Mouse (Mus musculus) testis, adult 10 weeks (tissue): Measurements from ENCODE around the gene Wdr6. TPM values are rescaled to one million over a fixed set of nuclear protein-coding genes. Genes with fewer than 3 reads are reported as not detected.

Experiments used
- polyA plus RNA-seq: library from polyadenylated mRNA; stranded (reverse); fragments of 350-450 nt; fragmentation: Illumina TruSeq; extraction: RNeasy Lipid Tissue Mini Kit (QIAGEN cat#74804); gene quantifications from one replicate; pipeline ENCODE4 v1.2.3, GENCODE M21; 2014; ENCODE audit warnings: low read depth, low replicate concordance

Gene Wdr6
- polyA plus RNA-seq, result 0.83 TPM

GRCm38 (mm10) chr9:108578545-108579343 is at the start of gene Wdr6:
TSS of gene Wdr6 (minus strand) at chr9:108578739.

GRCm38 (mm10) chr9:108596998-108597764 is 18.6 kb upstream of the Wdr6 start, which contains the start of gene P4htm:
TSS of gene P4htm (minus strand) at chr9:108597667.

DNA sequence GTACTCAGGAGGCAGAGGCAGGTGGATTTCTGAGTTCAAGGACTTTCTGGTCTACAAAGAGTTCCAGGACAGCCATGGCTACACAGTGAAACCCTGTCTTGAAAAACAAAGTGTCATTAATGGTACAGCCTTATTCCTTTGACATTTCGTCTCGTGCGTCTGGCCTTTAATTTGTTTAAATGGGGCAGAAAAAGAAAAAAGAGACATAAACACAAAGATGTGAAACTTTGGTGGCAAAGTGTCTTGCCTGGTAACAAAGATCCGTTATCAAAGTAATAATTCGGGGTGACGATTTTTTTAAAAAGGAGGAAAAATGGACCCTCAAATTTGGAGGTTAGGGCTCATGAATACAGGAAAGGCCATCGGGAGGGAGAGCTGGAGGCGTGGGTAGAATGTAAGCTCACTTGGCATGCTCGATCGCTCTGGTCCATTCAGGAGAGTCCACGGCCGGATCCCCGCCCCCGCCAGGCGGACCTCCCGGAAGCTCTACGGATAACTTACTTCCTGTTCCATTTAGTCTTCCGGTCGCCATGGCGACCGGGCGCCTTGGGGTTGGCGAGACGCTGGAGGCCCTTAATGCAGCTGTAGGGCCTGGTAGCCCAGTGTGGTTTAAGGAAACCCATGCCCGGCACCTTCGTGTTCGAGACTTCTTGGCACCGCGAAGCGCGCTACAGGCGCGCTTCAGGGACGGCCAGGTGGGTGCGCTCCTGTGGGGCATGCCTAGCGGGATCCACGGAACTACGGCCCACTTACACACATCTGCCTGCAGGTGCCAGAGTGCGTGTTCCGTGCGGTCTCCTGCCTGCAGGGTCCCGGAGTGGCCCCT is 8.9 kb downstream of the Wdr6 start, which contains the start of gene Dalrd3:
Dalrd3 (plus strand) TSS at position 506 of the 826 bp plus-strand sequence.

DNA sequence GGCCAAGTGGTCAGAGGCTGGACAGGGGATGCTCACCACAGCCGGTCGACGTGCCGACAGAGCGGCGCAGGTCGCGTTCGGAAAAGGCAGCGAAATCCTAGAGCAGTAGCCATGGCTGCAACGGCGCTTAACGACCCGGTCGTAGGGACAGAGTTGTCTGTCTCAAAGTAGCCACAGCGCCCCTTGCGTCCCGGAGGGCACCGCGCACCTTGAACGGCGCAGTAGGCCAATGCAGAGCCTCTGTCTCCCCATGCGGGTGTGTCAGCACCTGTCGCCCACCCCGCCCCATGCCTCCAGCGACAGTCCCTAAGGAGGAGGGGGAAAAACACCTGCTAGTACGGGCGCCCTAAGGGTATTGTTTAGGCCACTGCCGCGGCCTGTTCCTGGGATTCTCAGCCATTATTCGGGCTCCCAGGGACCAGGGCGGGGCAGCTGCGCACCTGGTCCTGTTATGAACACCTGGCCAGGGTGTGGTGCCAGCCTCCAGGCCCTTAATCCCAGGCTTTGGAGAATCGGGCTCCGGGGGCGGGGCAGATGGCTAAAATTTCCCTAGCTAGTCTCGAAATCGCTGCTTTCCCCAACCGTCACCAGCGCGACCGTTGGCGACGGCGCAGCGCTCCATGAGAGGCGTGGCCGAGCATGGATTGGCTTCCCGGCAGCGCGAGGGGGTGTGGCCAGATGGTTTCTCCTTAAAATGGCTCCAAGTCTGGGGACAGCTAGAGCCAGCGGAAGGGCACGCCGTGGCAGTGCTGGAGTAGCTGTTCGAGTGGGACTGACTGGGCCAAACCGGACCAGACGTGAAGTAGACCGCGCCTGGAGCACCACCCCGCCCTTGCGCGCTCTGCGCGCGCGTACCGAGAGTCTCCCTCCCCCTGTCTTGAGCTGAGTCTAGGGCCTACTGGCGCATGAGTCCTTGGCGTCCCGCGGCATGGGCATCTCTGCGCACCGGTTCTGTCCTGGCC is 11.4 kb downstream of the Wdr6 start, which contains the start of gene Ndufaf3:
Ndufaf3 (minus strand) TSS at position 620 of the 962 bp plus-strand sequence.

GRCm38 (mm10) chr9:108560227-108560841 is 18.2 kb downstream of the Wdr6 start, which contains the start of gene Impdh2:
TSS of gene Impdh2 (plus strand) at chr9:108560286.

Other genes starting within 250 kb of the Wdr6 start
- gene Gpx1, start 239.8 kb downstream of the Wdr6 start, polyA plus RNA-seq, result 1.8 TPM
- 93.9 TPM for gene Usp4, start 230.9 kb downstream of the Wdr6 start, polyA plus RNA-seq
- gene 1700102P08Rik, start 185.9 kb downstream of the Wdr6 start, polyA plus RNA-seq, result 278 TPM
- gene Ccdc36, start 150.3 kb downstream of the Wdr6 start, polyA plus RNA-seq, result 8.6 TPM
- gene BC048562, start 142.3 kb downstream of the Wdr6 start, polyA plus RNA-seq, result 10.4 TPM
- 3.0 TPM for gene Ccdc71, start 118.2 kb downstream of the Wdr6 start, polyA plus RNA-seq
- gene Klhdc8b, start 117.2 kb downstream of the Wdr6 start, polyA plus RNA-seq, result 1.3 TPM
- gene Lamb2, start 99.0 kb downstream of the Wdr6 start, polyA plus RNA-seq, result 2.0 TPM
- gene Usp19, start 88.1 kb downstream of the Wdr6 start, polyA plus RNA-seq, result 14.4 TPM
- 74.8 TPM for gene Qars, start 71.0 kb downstream of the Wdr6 start, polyA plus RNA-seq
- gene Qrich1, start 61.9 kb downstream of the Wdr6 start, polyA plus RNA-seq, result 151 TPM
- 69.5 TPM for gene Impdh2, start 18.5 kb downstream of the Wdr6 start, polyA plus RNA-seq
- 28.8 TPM for gene Ndufaf3, start 11.3 kb downstream of the Wdr6 start, polyA plus RNA-seq
- 5.2 TPM for gene Dalrd3, start 8.9 kb downstream of the Wdr6 start, polyA plus RNA-seq
- gene P4htm, start 18.9 kb upstream of the Wdr6 start, polyA plus RNA-seq, result 0.14 TPM
- 266 TPM for gene Arih2, start 70.6 kb upstream of the Wdr6 start, polyA plus RNA-seq
- gene Slc25a20, start 83.3 kb upstream of the Wdr6 start, polyA plus RNA-seq, result 32.2 TPM
- 714 TPM for gene Prkar2a, start 110.6 kb upstream of the Wdr6 start, polyA plus RNA-seq
- 106 TPM for gene Ip6k2, start 205.1 kb upstream of the Wdr6 start, polyA plus RNA-seq
- 0.18 TPM for gene Nckipsd, start 229.6 kb upstream of the Wdr6 start, polyA plus RNA-seq
- gene Celsr3, start 247.6 kb upstream of the Wdr6 start, polyA plus RNA-seq, result 0.04 TPM